Mouse (Mus musculus): ENCODE measurements around the gene Teddm1a.

DNA sequence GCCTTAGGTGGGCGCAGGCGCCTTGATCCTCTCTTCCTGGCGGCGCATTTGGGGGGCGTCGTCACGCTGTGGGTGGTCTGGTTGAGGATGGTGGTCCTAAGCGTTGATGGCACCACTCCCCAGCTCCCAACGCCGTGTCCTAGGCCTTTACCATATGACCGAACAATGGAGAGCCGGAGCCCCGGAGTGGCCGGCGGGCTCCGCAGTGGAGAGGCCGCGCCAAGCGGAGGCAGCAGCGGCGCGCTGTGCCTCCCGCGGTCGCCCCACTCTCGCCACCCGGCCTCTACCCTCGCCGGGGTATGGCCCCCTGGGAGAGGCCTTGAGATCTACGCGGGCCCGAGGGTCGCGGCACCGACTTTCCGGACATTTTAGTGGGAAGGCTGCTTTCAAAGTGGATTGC is 8.8 kb downstream of the Teddm1a start:
- TF ChIP-seq CTCF (IDR thresholded peaks at IDR 0.05; ENCODE audit: extremely low read depth, insufficient read depth, insufficient read length, insufficient replicate concordance) (no peak), POLR2A (IDR thresholded peaks at IDR 0.05; ENCODE audit: low read depth, low read length) (no peak)

All from spleen, adult 2 months (tissue).